Mouse (Mus musculus): Measurements from ENCODE around the gene Tnrc18.
A peak's percentile ranks its signal among the peaks of the same experiment; 100 is the strongest.

Gene Tnrc18

DNA sequence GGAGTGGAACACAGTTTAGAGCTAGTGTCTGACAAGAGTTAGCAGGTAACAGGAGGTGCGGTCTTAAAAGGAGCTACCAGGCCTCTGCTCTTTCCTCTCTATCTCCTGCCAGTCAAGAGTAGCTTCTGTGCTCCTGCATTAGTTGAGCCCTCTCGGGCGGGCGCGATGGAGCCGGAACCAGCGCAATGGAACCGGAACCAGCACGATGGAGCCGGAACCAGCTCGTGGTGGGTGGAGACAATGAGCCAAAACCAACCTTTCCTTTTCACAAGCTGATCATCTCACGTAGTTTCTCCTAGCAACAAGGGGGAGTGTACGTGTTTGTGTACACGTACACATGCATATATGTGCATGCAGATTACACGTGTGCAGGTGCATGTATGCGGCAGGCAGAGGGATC is 89.2 kb downstream of the Tnrc18 start:
- TF ChIP-seq CTCF (conservative IDR thresholded peaks at IDR 0.05; ENCODE audit: low read length), result no peak
- TF ChIP-seq NANOG (IDR thresholded peaks at IDR 0.05; ENCODE audit: borderline replicate concordance, low read length), result no peak
- no peak for TF ChIP-seq POU5F1 (IDR thresholded peaks at IDR 0.05; ENCODE audit: borderline replicate concordance, low read length)
- no peaks in the 10 kb centered on the region for H3K27me3 ChIP-seq (ENCODE audit: insufficient read depth, low read length)

DNA sequence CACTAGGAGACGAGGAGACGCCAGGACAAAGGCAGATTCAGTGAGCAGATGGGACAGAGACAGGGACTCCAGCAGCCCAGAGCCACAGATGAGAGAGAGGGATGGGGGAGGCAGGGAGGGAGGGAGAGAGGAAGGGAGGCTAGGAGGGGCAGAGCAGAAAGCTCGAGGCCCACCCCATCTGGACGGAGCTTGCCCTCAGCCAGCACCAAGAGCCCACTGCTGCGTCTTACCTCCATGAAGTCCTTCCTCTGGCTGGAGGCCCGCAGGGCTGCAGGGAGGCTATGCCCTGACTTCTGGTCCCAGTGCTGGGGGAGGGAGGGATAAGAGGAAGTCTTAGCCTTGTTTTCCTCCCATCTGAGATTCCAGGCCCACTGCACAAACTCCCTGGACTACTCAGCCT is 90.7 kb downstream of the Tnrc18 start:
- Histone ChIP-seq H3K9me3 (ENCODE audit: low read length) (no peaks in the 10 kb centered on the region), H3K4me1 (replicated peaks; ENCODE audit: low read depth, low read length) (peaks cover 63% of the 10 kb centered on the region), H3K27me3 (ENCODE audit: insufficient read depth, low read length) (peaks cover 7% of the 10 kb centered on the region; the same call in 1 of the 2 replicates), H3K36me3 (ENCODE audit: insufficient read depth, low read length) (peaks cover 34% of the 10 kb centered on the region), H3K4me3 (replicated peaks; ENCODE audit: low read length) (no peak overlapping the region)
- TF ChIP-seq CTCF (conservative IDR thresholded peaks at IDR 0.05; ENCODE audit: low read length) (no peak), NANOG (IDR thresholded peaks at IDR 0.05; ENCODE audit: borderline replicate concordance, low read length) (no peak), POU5F1 (IDR thresholded peaks at IDR 0.05; ENCODE audit: borderline replicate concordance, low read length) (no peak)

More for the DNA sequence above, 89.2 kb downstream of the Tnrc18 start:
- H3K4me1 ChIP-seq (replicated peaks; ENCODE audit: low read depth, low read length), result peaks cover 68% of the 10 kb centered on the region
- H3K4me3 ChIP-seq (replicated peaks; ENCODE audit: low read length), result peak overlapping the region; percentile 74
- H3K9me3 ChIP-seq (ENCODE audit: low read length), result peaks cover 6% of the 10 kb centered on the region; the same call in 1 of the 2 replicates
- H3K36me3 ChIP-seq (ENCODE audit: insufficient read depth, low read length), result peaks cover 46% of the 10 kb centered on the region

GRCm38 (mm10) chr5:142724265-142724664 is 93.2 kb downstream of the Tnrc18 start:
- H3K9me3 ChIP-seq (ENCODE audit: low read length), result peaks cover 7% of the 10 kb centered on the region; the same call in 1 of the 2 replicates
- no peak for TF ChIP-seq POU5F1 (IDR thresholded peaks at IDR 0.05; ENCODE audit: borderline replicate concordance, low read length)
- no peak for TF ChIP-seq NANOG (IDR thresholded peaks at IDR 0.05; ENCODE audit: borderline replicate concordance, low read length)
- TF ChIP-seq CTCF (conservative IDR thresholded peaks at IDR 0.05; ENCODE audit: low read length), result no peak
- peaks cover 28% of the 10 kb centered on the region for H3K36me3 ChIP-seq (ENCODE audit: insufficient read depth, low read length)
- peaks cover 7% of the 10 kb centered on the region; the same call in 1 of the 2 replicates for H3K27me3 ChIP-seq (ENCODE audit: insufficient read depth, low read length)
- peaks cover 64% of the 10 kb centered on the region for H3K4me1 ChIP-seq (replicated peaks; ENCODE audit: low read depth, low read length)
- no peak overlapping the region for H3K4me3 ChIP-seq (replicated peaks; ENCODE audit: low read length)

- H3K9me3 ChIP-seq (ENCODE audit: low read length), result peaks cover 7% of the 10 kb centered on the region; the same call in 1 of the 2 replicates
- peaks cover 33% of the 10 kb centered on the region for H3K36me3 ChIP-seq (ENCODE audit: insufficient read depth, low read length)
- H3K4me3 ChIP-seq (replicated peaks; ENCODE audit: low read length), result 0 out of 2 replicates have a peak overlapping the region, but pooled peaks have one; percentile 20
- no peak for TF ChIP-seq POU5F1 (IDR thresholded peaks at IDR 0.05; ENCODE audit: borderline replicate concordance, low read length)
- TF ChIP-seq CTCF (conservative IDR thresholded peaks at IDR 0.05; ENCODE audit: low read length), result peak; percentile 99
- peaks cover 7% of the 10 kb centered on the region; the same call in 1 of the 2 replicates for H3K27me3 ChIP-seq (ENCODE audit: insufficient read depth, low read length)
- peaks cover 64% of the 10 kb centered on the region for H3K4me1 ChIP-seq (replicated peaks; ENCODE audit: low read depth, low read length)
These were observed 93.8 kb downstream of the Tnrc18 start for GRCm38 (mm10) chr5:142723520-142724133.

- Histone ChIP-seq H3K4me3 (replicated peaks; ENCODE audit: low read length) (no peak overlapping the region), H3K4me1 (replicated peaks; ENCODE audit: low read depth, low read length) (peaks cover 64% of the 10 kb centered on the region), H3K9me3 (ENCODE audit: low read length) (peaks cover 7% of the 10 kb centered on the region; the same call in 1 of the 2 replicates), H3K27me3 (ENCODE audit: insufficient read depth, low read length) (peaks cover 7% of the 10 kb centered on the region; the same call in 1 of the 2 replicates), H3K36me3 (ENCODE audit: insufficient read depth, low read length) (peaks cover 29% of the 10 kb centered on the region)
- TF ChIP-seq NANOG (IDR thresholded peaks at IDR 0.05; ENCODE audit: borderline replicate concordance, low read length) (no peak), CTCF (conservative IDR thresholded peaks at IDR 0.05; ENCODE audit: low read length) (no peak), POU5F1 (IDR thresholded peaks at IDR 0.05; ENCODE audit: borderline replicate concordance, low read length) (no peak)
These were observed 97.6 kb downstream of the Tnrc18 start for GRCm38 (mm10) chr5:142719897-142720296.

DNA sequence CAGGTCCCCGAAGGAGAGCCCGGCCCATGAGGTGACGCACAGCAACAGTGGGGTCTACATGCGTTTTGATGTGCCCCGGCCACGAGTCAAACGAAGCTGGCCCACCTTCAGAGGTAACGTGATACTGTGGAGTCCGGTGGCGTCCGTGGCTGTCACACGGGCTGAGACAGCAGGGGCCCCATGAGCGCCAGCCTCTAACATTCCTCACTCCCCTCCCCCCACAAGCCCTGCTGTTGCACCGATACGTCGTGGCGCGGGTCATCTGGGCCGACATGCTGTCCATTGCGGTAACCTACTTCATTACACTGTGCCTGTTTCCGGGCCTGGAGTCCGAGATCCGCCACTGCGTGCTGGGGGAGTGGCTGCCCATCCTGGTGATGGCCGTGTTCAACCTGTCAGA is 99.0 kb downstream of the Tnrc18 start:
- H3K9me3 ChIP-seq (ENCODE audit: low read length), result peaks cover 7% of the 10 kb centered on the region; the same call in 1 of the 2 replicates
- peaks cover 57% of the 10 kb centered on the region for H3K4me1 ChIP-seq (replicated peaks; ENCODE audit: low read depth, low read length)
- H3K36me3 ChIP-seq (ENCODE audit: insufficient read depth, low read length), result peaks cover 41% of the 10 kb centered on the region
- TF ChIP-seq CTCF (conservative IDR thresholded peaks at IDR 0.05; ENCODE audit: low read length) (no peak), NANOG (IDR thresholded peaks at IDR 0.05; ENCODE audit: borderline replicate concordance, low read length) (no peak), POU5F1 (IDR thresholded peaks at IDR 0.05; ENCODE audit: borderline replicate concordance, low read length) (no peak)
- H3K27me3 ChIP-seq (ENCODE audit: insufficient read depth, low read length), result peaks cover 7% of the 10 kb centered on the region; the same call in 1 of the 2 replicates
- peak overlapping the region; percentile 43 for H3K4me3 ChIP-seq (replicated peaks; ENCODE audit: low read length)

- Histone ChIP-seq H3K4me3 (replicated peaks; ENCODE audit: low read length) (peak overlapping the region; percentile 43; the same call in 1 of the 2 replicates), H3K36me3 (ENCODE audit: insufficient read depth, low read length) (peaks cover 41% of the 10 kb centered on the region), H3K4me1 (replicated peaks; ENCODE audit: low read depth, low read length) (peaks cover 55% of the 10 kb centered on the region), H3K27me3 (ENCODE audit: insufficient read depth, low read length) (peaks cover 7% of the 10 kb centered on the region; the same call in 1 of the 2 replicates), H3K9me3 (ENCODE audit: low read length) (peaks cover 7% of the 10 kb centered on the region; the same call in 1 of the 2 replicates)
- no peak for TF ChIP-seq NANOG (IDR thresholded peaks at IDR 0.05; ENCODE audit: borderline replicate concordance, low read length)
- peak; percentile 92 for TF ChIP-seq CTCF (conservative IDR thresholded peaks at IDR 0.05; ENCODE audit: low read length)
- no peak for TF ChIP-seq POU5F1 (IDR thresholded peaks at IDR 0.05; ENCODE audit: borderline replicate concordance, low read length)
These were observed 99.4 kb downstream of the Tnrc18 start for GRCm38 (mm10) chr5:142718037-142718436.

- H3K4me3 ChIP-seq (replicated peaks; ENCODE audit: low read length), result no peak overlapping the region
- H3K9me3 ChIP-seq (ENCODE audit: low read length), result peaks cover 20% of the 10 kb centered on the region
- peaks cover 49% of the 10 kb centered on the region for H3K4me1 ChIP-seq (replicated peaks; ENCODE audit: low read depth, low read length)
- TF ChIP-seq NANOG (IDR thresholded peaks at IDR 0.05; ENCODE audit: borderline replicate concordance, low read length), result no peak
- no peak for TF ChIP-seq POU5F1 (IDR thresholded peaks at IDR 0.05; ENCODE audit: borderline replicate concordance, low read length)
- TF ChIP-seq CTCF (conservative IDR thresholded peaks at IDR 0.05; ENCODE audit: low read length), result no peak
- peaks cover 43% of the 10 kb centered on the region for H3K36me3 ChIP-seq (ENCODE audit: insufficient read depth, low read length)
- no peaks in the 10 kb centered on the region for H3K27me3 ChIP-seq (ENCODE audit: insufficient read depth, low read length)
These were observed 101.4 kb downstream of the Tnrc18 start for GRCm38 (mm10) chr5:142716056-142716455.

Data from E14TG2a.4 (cell line).